Mouse (Mus musculus) embryo, embryonic 10.5 days (tissue): ENCODE measurements at regions not wholly inside any gene's neighbourhood (a gene's known extent, or its start where the extent isn't known, plus 50 kb on each side); places are given as distances from the start of the nearest gene placed in this dataset.
A peak's percentile ranks its signal among the peaks of the same experiment; 100 is the strongest.

Source experiments
- DNase-seq: peaks from one replicate; pipeline ENCODE4 v3.0.0-alpha.2; 2015; ENCODE audit warnings: low spot score

DNA sequence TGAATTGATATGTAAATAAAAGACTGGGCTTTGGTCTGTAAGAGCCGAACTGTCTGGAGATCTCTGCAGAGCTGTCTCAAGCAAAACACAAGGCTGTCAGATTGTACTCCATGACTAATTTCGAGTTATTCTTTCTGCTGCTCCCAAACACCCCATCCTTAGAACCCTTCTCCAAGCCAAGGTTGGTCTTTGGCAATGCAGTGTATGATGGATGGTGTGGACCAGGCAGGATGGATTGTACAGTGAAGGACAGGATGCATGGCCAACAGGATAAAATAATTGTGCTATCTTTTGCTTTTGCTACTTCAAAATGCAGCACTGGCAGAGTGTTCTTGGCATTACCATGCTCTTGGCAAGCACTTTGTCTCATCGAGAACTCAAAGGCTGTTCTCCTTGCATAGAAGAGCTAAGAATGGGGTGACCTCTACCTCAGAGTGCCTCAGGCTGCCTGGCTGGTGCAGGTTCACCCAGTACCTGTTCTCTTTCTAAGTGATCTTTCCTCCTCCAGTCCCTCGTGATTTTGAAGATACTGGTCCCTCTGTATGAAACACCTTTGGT lies 88.4 kb upstream of the Cpeb4 start:
- DNase-seq: no peak

DNA sequence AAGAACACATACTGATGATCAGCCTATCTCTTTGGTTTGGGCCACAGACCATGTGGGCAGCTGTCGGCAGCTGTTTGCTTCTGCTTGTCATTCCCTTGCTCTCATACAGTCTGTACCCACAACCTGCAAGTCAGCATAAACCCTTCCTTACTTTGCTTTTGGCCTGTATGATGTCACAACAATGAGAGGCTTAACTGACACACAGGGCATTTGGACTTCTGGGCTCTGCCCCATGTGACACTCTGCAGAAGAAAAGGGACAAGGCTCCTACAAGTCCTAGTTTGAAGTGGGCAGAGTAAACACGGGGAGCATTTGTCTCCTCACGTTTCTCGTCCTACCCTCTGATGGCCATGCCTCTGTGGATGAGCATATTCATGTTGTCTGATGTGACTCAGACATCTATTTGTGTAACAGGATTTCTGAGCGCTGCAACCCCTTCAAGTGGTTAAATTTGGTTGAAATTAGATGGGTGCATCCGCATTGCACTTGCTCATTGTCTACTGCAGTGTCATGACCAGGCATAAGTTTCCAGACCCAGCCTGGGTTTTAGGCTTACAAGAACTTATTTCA lies 87.6 kb upstream of the Cpeb4 start:
- no peak for DNase-seq

DNA sequence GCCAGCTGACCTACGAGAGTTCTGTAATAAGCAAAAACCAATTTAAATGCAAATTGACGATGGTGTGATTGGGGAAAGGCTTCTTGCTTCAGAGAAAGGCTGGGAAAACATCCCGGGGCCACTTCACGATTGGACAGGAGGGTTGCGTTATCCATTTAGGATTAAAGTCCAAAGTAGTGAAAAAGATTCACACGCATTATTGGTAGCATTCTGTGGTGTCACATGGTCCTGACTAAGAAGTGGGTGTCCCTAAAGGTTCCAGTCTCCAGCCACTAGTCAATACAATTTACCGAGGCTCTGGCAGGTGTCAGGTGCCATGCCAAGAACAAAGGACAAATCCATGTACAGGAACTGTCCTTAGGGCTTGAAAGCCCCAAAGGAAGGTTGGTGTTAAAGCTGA lies 86.9 kb upstream of the Cpeb4 start:
- no peak for DNase-seq

DNA sequence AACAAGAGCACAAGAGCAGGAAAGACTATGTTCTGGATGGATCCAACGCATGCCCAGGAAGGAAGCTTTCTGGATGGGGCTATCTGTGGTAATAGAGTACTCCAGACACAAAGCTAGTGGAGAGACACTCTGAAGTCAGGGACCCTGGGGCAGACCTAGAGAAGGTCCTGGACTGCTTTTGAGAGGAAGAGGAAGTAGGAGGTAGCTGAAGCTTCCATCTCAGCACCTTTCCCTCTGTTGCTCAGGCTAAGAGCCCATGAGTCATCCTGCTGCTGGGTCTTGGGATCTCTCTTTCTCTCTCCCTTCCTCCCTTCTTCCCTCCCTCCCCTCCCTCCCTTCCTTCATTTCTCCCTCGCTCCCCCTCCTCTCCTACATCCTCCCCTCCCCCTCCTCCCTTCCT lies 84.6 kb upstream of the Cpeb4 start:
- no peak for DNase-seq

DNA sequence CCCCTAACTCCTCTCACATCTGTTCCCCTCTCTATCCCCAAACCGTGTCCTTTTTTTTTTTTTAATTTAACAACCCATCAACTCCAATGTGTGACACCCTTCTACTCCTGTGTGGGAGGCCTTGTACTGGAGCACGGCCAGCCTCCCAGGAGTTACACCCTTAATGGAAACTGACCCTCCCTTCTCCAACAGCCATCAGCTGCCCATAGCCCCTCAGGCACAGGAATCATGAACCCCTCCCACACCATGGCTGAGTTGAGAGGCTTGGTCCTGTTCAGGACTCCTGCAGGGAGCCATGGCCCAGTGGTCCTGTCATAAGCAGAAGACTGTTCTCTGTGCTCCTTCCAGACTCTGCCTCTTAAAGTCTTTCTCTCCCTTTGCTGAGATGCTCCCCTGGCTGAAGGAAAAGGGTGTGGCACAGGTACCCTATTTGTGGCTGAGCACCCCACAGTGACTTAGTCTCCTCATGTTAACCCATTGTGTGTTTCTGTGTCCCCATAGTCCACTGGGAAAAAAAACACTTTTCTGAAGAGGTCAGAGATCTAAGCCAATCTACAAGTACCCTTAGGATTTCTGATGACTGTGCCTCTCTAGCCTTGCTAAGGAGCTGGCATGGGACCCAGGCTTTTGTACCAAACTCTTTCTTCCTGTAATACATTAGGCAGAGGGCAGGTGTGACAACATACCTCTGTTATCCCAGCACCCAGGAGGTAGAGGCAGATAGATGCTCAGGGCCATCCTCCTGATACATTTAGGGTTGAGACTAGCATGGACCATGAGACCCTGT lies 83.9 kb upstream of the Cpeb4 start:
- DNase-seq: no peak

DNA sequence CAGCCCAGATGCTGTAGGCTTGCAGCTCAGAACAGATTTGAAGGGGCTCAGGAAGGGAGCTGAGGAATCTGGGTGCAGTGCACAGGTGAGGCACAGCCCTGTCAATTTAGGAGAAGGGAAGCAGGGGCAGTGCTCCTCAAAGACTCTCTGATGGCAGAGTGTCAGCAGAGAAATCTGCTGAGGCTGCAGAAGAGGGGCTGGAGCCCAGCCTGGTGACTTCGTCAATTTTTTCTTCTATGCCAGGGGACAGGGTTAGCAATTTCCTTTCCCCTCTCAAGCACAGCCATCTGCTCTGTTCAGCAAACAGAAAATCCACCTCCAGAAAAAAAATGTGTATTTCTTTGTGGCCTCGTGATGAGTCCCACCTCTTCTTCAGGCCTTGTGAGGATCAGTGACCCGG lies 82.0 kb upstream of the Cpeb4 start:
- DNase-seq: no peak

DNA sequence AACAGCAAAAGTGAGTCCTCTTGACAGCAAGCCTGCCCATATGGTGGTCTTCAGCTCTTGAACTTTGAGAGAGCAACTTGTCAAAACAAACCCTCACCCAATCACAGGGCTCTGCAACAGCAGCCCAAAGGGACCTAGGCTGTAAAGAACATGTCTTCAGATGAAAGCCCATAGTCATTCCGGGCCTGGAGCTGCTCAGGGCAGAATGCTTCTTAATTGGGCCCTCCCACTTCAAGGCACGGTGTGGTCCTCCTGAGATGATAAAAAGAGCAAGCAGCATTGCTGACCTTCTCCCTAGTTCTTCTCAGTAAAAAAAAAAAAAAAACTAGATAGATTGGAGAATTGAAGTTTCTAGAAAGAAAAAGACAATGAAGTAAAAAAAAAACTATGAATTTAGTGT lies 80.7 kb upstream of the Cpeb4 start:
- no peak for DNase-seq

DNA sequence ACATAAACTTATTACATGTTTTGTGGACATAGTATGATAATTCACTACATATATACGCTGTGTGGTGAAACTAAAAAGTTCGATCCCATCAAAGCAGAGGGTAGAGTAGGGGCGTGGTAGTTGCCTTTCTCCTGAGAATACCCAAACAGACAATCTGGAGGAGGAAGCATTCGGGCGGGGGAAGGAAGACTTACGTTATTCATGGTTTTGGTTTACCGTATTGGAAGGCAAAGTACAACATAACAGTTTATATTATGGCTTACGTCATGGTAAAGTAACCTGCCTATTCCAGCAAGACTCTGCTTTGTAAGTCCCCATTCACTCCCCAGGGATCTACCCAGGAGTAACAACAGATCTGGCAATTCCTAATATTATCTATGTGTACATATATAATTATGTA lies 76.9 kb upstream of the Cpeb4 start:
- DNase-seq: no peak

GRCm38 (mm10) chr11:31796245-31796644 lies 75.8 kb upstream of the Cpeb4 start:
- DNase-seq: peak; percentile 24

DNA sequence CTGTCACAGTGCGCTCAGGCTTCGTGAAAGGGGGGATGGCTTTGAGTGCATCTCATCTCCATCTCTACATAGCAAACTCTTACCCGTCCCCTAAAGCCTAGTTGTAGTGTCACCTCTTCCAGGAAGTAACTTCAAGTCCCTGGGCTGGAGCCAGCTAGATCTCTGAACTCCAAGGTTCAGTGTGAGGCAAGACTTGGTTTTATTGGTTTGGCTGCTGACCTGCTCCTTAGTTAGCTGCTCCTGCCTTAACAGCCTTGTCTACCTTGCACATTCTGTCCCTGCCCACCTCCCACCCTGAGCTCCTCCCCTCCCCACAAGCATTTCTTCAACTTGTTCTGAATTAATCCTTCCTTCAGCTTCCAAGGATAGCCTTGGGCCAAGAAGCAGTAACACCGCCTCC lies 70.4 kb upstream of the Cpeb4 start:
- DNase-seq: no peak

GRCm38 (mm10) chr11:31803319-31803891 lies 68.6 kb upstream of the Cpeb4 start:
- peak; percentile 36 for DNase-seq

DNA sequence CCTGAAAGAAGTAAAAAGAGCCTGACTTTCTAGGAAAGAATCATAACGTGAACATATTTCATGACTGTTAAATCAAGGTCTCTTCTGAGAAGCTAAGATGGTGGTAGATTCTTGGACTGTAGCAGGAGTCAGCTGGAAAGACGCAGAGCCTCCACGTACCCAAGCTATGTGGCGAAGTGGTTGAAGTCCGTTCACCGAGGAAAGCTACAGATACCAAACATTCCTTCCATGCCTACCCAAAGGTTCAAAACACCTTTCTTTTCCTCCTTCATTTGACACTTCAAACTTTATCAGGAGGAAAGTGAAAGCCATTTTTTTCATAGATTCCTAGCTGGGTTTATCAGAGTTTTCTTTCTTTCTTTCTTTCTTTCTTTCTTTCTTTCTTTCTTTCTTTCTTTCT lies 67.5 kb upstream of the Cpeb4 start:
- DNase-seq: no peak

GRCm38 (mm10) chr11:31807461-31808215 lies 64.4 kb upstream of the Cpeb4 start:
- DNase-seq: no peak

DNA sequence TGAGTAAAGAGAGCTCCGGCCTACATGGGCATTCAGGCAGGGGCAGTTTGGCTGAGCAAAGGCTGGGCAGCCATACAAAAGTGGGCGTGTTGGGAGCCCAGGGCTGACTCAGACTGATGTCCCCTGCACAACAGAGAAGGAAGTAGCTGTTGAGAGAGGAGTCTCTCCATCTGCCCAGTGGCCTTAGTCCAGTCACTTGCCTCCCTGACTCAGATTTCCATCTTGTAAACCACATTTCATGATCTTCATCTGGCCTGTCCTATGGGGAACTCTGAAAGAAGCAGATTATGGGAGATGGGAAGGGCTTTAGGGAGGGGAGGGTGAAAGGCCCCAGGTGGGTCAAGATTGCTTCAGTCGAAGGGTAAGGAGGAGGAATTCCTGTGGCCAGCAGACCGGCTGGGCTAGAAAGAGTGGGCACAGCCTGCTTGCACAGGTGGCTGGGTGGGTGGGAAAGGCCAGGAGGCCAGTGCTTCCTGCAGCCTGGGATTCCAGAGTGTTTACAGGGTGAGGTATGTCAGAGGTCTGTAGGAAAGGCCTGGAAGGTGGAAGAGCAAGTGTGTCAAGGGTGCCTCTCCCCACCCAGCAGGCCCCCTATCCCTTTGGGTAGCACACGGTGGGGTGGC lies 63.7 kb upstream of the Cpeb4 start:
- DNase-seq: no peak

- peak; percentile 28 for DNase-seq
Measured at GRCm38 (mm10) chr11:31810011-31810786, 61.8 kb upstream of the Cpeb4 start.

DNA sequence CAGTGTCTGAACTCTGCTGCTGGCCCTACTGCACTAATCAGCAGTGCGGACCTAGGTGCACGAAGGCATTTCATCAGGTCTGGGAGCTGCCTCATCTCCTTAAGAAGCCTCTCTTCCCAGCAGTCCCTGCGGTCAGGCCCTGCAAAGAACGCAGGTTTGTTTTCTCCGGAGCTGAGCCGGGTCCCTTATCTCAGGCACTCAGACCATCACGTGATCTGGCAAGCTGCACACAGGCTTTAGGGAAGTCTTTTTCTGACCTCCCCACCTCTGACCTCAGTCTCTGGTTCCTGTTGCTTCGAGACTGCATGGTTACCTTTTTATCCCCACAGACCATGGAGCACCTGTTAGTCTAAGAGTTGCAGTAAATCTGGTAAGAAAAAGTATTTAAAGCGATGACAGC lies 59.8 kb upstream of the Cpeb4 start:
- DNase-seq: peak; percentile 19

DNA sequence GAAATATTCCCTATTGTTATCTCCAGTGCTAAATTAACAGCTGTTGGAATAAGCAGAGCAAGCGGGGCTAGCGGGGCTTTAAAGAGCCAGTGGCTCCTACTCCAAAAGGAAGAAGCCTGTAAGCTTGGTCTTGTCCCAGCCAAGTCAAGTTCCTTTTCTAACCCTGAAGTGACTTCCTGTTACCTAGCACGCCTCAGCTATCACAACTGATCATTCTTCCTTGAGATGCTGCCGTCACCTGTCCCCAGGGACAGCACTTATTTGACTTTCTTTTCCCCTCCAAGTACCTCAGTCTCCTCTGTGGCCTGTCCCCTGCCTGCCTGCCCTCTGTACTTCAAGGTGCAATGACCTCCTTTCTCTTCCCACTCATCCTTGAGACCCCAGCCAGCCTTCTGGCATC lies 57.4 kb upstream of the Cpeb4 start:
- DNase-seq: no peak

- no peak for DNase-seq
Measured at GRCm38 (mm10) chr11:31815855-31816488, 56.0 kb upstream of the Cpeb4 start.

DNA sequence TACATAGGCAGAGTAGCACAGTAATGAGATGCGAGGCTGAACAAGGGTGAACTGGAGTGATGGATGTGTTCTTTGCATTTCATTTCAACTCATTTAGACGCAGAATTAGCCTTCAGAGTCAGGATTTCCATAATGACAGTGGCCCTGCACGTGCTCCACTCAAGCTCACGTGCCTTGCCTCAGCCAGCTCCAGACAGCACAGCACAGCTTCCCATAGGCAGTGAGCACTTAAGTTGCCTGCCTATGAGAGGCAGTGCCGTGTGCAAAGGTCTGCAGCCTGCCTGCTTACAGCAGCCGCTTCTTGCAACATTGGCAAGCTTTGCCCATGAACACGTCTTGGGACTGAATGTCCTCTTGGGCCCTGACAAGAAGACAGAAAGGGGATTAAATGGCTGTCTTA lies 54.0 kb upstream of the Cpeb4 start:
- peak; percentile 19 for DNase-seq

GRCm38 (mm10) chr11:31819964-31820363 lies 52.0 kb upstream of the Cpeb4 start:
- no peak for DNase-seq
